Mouse (Mus musculus): ENCODE results near the gene Lcn2. TPM values are rescaled to one million over a fixed set of nuclear protein-coding genes. Genes with fewer than 3 reads are reported as not detected.

Lcn2 gene
- polyA plus RNA-seq, 1 experiment, result 9.4 TPM

GRCm38 (mm10) chr2:32343351-32343671 is 44.7 kb downstream of the Lcn2 start:
- Histone ChIP-seq H3K4me1 (ENCODE audit: control insufficient read depth, insufficient read depth, low read length) (no peaks in the 10 kb centered on the region), H3K27ac (ENCODE audit: insufficient read depth, low read depth, low read length) (no peak overlapping the region), H3K27me3 (replicated peaks; ENCODE audit: control insufficient read depth, insufficient read depth, low read length) (no peaks in the 10 kb centered on the region), H3K36me3 (ENCODE audit: control insufficient read depth, insufficient read depth, low read length) (no peaks in the 10 kb centered on the region), H3K4me3 (ENCODE audit: insufficient read depth, low read depth, low read length) (no peak overlapping the region)
- DNase-seq, result no peak
- no peak for TF ChIP-seq POLR2A (IDR thresholded peaks at IDR 0.05; ENCODE audit: low read depth, low read length)
- TF ChIP-seq CTCF (conservative IDR thresholded peaks at IDR 0.05; ENCODE audit: insufficient read depth, insufficient read length, low read depth, low read length), result no peak
- WGBS, result 96% methylated on average over 2 of the region's 2 CpGs

DNA sequence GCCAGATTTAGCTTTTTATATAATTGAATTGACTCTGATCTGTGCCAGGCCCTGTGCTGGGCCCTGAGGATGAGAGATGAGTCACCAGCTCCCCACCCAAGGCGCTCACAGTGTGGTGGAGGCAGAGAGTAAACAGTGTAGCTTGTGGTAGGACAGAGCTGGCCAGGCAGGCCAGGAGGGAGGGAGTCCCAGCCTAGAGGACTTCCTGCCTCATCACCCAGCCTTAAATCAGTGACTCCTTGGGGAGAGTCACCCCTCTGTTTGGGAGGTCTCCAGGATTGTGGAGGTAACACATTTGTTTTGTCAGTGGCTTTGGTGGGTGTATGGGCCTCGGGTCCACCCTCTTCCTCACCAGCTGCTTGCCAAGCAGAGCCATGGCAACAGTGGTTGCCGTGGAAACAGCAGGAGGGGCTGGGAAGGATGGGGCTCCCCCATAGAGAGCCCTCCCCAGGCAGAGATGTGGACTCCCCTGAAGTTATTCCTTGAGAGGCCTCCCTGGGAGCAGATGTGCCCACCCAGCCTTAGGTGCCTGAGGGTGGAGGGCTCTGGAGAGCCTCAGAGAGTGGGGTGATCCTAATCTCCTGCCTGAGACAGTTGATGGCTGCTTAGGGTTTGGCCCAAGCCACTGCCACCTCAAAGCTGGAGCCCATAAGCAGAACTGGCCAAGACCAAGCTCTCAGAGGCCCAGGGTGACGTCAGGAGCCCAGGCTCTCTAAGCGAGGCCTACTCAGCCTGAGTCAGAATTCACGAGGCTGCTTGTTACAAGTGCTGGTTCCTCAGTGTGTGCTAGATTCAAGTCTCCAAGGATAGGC is 45.3 kb downstream of the Lcn2 start:
- 82% methylated on average over 6 of the region's 6 CpGs for WGBS
- no peak overlapping the region for H3K4me3 ChIP-seq (ENCODE audit: insufficient read depth, low read depth, low read length)
- no peaks in the 10 kb centered on the region for H3K36me3 ChIP-seq (ENCODE audit: control insufficient read depth, insufficient read depth, low read length)
- TF ChIP-seq POLR2A (IDR thresholded peaks at IDR 0.05; ENCODE audit: low read depth, low read length) (no peak), CTCF (conservative IDR thresholded peaks at IDR 0.05; ENCODE audit: insufficient read depth, insufficient read length, low read depth, low read length) (no peak)
- no peaks in the 10 kb centered on the region for H3K27me3 ChIP-seq (replicated peaks; ENCODE audit: control insufficient read depth, insufficient read depth, low read length)
- no peaks in the 10 kb centered on the region for H3K4me1 ChIP-seq (ENCODE audit: control insufficient read depth, insufficient read depth, low read length)
- no peak for DNase-seq
- H3K27ac ChIP-seq (ENCODE audit: insufficient read depth, low read depth, low read length), result no peak overlapping the region

DNA sequence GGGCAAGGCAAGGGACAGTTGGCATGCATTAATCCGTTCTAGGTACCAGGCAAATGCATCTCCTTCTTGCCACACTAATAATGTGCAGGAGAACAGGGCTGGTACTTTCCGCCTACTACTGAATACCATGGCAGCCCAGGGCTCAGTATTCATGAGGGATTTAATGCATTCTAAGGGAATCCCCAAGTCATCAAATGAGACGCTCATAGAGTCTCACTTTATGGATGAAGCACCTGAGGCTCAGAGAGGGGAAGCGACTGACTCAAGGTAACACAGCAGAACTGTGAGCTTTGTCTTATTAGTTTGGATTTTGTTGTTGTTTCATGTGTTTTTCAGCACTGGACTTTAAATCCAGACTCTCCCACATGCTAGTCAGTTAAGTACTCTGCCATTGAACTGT is 46.0 kb downstream of the Lcn2 start:
- H3K4me1 ChIP-seq (ENCODE audit: control insufficient read depth, insufficient read depth, low read length), result no peaks in the 10 kb centered on the region
- DNase-seq, result no peak
- no peak overlapping the region for H3K4me3 ChIP-seq (ENCODE audit: insufficient read depth, low read depth, low read length)
- H3K27ac ChIP-seq (ENCODE audit: insufficient read depth, low read depth, low read length), result no peak overlapping the region
- H3K36me3 ChIP-seq (ENCODE audit: control insufficient read depth, insufficient read depth, low read length), result no peaks in the 10 kb centered on the region
- 92% methylated on average over 4 of the region's 4 CpGs for WGBS
- H3K27me3 ChIP-seq (replicated peaks; ENCODE audit: control insufficient read depth, insufficient read depth, low read length), result no peaks in the 10 kb centered on the region
- TF ChIP-seq CTCF (conservative IDR thresholded peaks at IDR 0.05; ENCODE audit: insufficient read depth, insufficient read length, low read depth, low read length) (no peak), POLR2A (IDR thresholded peaks at IDR 0.05; ENCODE audit: low read depth, low read length) (no peak)

GRCm38 (mm10) chr2:32341634-32341939 is 46.5 kb downstream of the Lcn2 start:
- DNase-seq, result no peak
- Histone ChIP-seq H3K4me1 (ENCODE audit: control insufficient read depth, insufficient read depth, low read length) (no peaks in the 10 kb centered on the region), H3K4me3 (ENCODE audit: insufficient read depth, low read depth, low read length) (no peak overlapping the region), H3K27me3 (replicated peaks; ENCODE audit: control insufficient read depth, insufficient read depth, low read length) (no peaks in the 10 kb centered on the region), H3K27ac (ENCODE audit: insufficient read depth, low read depth, low read length) (no peak overlapping the region), H3K36me3 (ENCODE audit: control insufficient read depth, insufficient read depth, low read length) (no peaks in the 10 kb centered on the region)
- no peak for TF ChIP-seq POLR2A (IDR thresholded peaks at IDR 0.05; ENCODE audit: low read depth, low read length)
- 90% methylated on average over 4 of the region's 4 CpGs for WGBS

- H3K4me3 ChIP-seq (ENCODE audit: insufficient read depth, low read depth, low read length), result no peak overlapping the region
- TF ChIP-seq POLR2A (IDR thresholded peaks at IDR 0.05; ENCODE audit: low read depth, low read length) (no peak), CTCF (conservative IDR thresholded peaks at IDR 0.05; ENCODE audit: insufficient read depth, insufficient read length, low read depth, low read length) (no peak)
- no peaks in the 10 kb centered on the region for H3K27me3 ChIP-seq (replicated peaks; ENCODE audit: control insufficient read depth, insufficient read depth, low read length)
- H3K36me3 ChIP-seq (ENCODE audit: control insufficient read depth, insufficient read depth, low read length), result no peaks in the 10 kb centered on the region
- 83% methylated on average over 13 of the region's 13 CpGs for WGBS
- no peak overlapping the region for H3K27ac ChIP-seq (ENCODE audit: insufficient read depth, low read depth, low read length)
- no peaks in the 10 kb centered on the region for H3K4me1 ChIP-seq (ENCODE audit: control insufficient read depth, insufficient read depth, low read length)
- no peak for DNase-seq
Observed at GRCm38 (mm10) chr2:32340836-32341633, 47.0 kb downstream of the Lcn2 start.

- no peaks in the 10 kb centered on the region for H3K36me3 ChIP-seq (ENCODE audit: control insufficient read depth, insufficient read depth, low read length)
- H3K4me3 ChIP-seq (ENCODE audit: insufficient read depth, low read depth, low read length), result no peak overlapping the region
- 51% methylated on average over 26 of the region's 26 CpGs for WGBS
- TF ChIP-seq CTCF (conservative IDR thresholded peaks at IDR 0.05; ENCODE audit: insufficient read depth, insufficient read length, low read depth, low read length), result no peak
- TF ChIP-seq POLR2A (IDR thresholded peaks at IDR 0.05; ENCODE audit: low read depth, low read length), result no peak
- peak; percentile 36 for DNase-seq
- no peaks in the 10 kb centered on the region for H3K4me1 ChIP-seq (ENCODE audit: control insufficient read depth, insufficient read depth, low read length)
- H3K27me3 ChIP-seq (replicated peaks; ENCODE audit: control insufficient read depth, insufficient read depth, low read length), result no peaks in the 10 kb centered on the region
- H3K27ac ChIP-seq (ENCODE audit: insufficient read depth, low read depth, low read length), result no peak overlapping the region
Observed at GRCm38 (mm10) chr2:32339912-32340642, 48.0 kb downstream of the Lcn2 start.

GRCm38 (mm10) chr2:32335888-32336287 is 52.2 kb downstream of the Lcn2 start:
- Histone ChIP-seq H3K4me3 (ENCODE audit: insufficient read depth, low read depth, low read length) (no peak overlapping the region), H3K4me1 (ENCODE audit: control insufficient read depth, insufficient read depth, low read length) (no peaks in the 10 kb centered on the region), H3K36me3 (ENCODE audit: control insufficient read depth, insufficient read depth, low read length) (no peaks in the 10 kb centered on the region), H3K27me3 (replicated peaks; ENCODE audit: control insufficient read depth, insufficient read depth, low read length) (no peaks in the 10 kb centered on the region), H3K27ac (ENCODE audit: insufficient read depth, low read depth, low read length) (no peak overlapping the region)
- 42% methylated on average over 15 of the region's 15 CpGs for WGBS
- no peak for DNase-seq
- TF ChIP-seq CTCF (conservative IDR thresholded peaks at IDR 0.05; ENCODE audit: insufficient read depth, insufficient read length, low read depth, low read length), result no peak
- no peak for TF ChIP-seq POLR2A (IDR thresholded peaks at IDR 0.05; ENCODE audit: low read depth, low read length)

Other genes starting within 250 kb of the Lcn2 start
- 42.5 and 43.5 TPM in 2 replicates for gene Prrc2b, start 237.2 kb downstream of the Lcn2 start, polyA plus RNA-seq (2012; rRNA removed)
- gene Pomt1, start 151.7 kb downstream of the Lcn2 start, polyA plus RNA-seq (2012; rRNA removed), result 30.2 and 37.2 TPM in 2 replicates
- 134 and 147 TPM in 2 replicates for gene Uck1, start 128.1 kb downstream of the Lcn2 start, polyA plus RNA-seq (2012; rRNA removed)
- gene Golga2, start 100.9 kb downstream of the Lcn2 start, polyA plus RNA-seq (2012; rRNA removed), result 30.8 and 31.2 TPM in 2 replicates
- gene Swi5, start 100.2 kb downstream of the Lcn2 start, polyA plus RNA-seq (2012; rRNA removed), result 191 and 242 TPM in 2 replicates
- 130 and 131 TPM in 2 replicates for gene Ciz1, start 35.9 kb downstream of the Lcn2 start, polyA plus RNA-seq (2012; rRNA removed)
- 8.3 and 12.6 TPM in 2 replicates for gene Dnm1, start 34.9 kb downstream of the Lcn2 start, polyA plus RNA-seq (2012; rRNA removed)
- gene 1110008P14Rik, start 6.3 kb downstream of the Lcn2 start, polyA plus RNA-seq (2012; rRNA removed), result 182 and 215 TPM in 2 replicates
- 69.7 and 80.6 TPM in 2 replicates for gene Ptges2, start 7.6 kb upstream of the Lcn2 start, polyA plus RNA-seq (2012; rRNA removed)
- 4.8 and 5.2 TPM in 2 replicates for gene Naif1, start 62.2 kb upstream of the Lcn2 start, polyA plus RNA-seq (2012; rRNA removed)
- gene Slc25a25, start 63.2 kb upstream of the Lcn2 start, polyA plus RNA-seq (2012; rRNA removed), result 25.3 and 30.6 TPM in 2 replicates
- gene Fam102a, start 147.1 kb upstream of the Lcn2 start, polyA plus RNA-seq (2012; rRNA removed), result 39.0 and 40.2 TPM in 2 replicates
- 120 and 138 TPM in 2 replicates for gene Dpm2, start 182.6 kb upstream of the Lcn2 start, polyA plus RNA-seq (2012; rRNA removed)
- 0.14 TPM in 1 of 2 replicates, not detected in the other for gene Pip5kl1, start 186.5 kb upstream of the Lcn2 start, polyA plus RNA-seq (2012; rRNA removed)
- gene 9430097D07Rik, start 187.4 kb upstream of the Lcn2 start, polyA plus RNA-seq (2012; rRNA removed), result not detected in 2 replicates
- 7.0 and 7.2 TPM in 2 replicates for gene St6galnac4, start 198.8 kb upstream of the Lcn2 start, polyA plus RNA-seq (2012; rRNA removed)
- gene St6galnac6, start 211.5 kb upstream of the Lcn2 start, polyA plus RNA-seq (2012; rRNA removed), result 21.1 and 23.6 TPM in 2 replicates
- gene Ak1, start 233.5 kb upstream of the Lcn2 start, polyA plus RNA-seq (2012; rRNA removed), result 31.6 and 47.4 TPM in 2 replicates